Mouse (Mus musculus): ENCODE measurements around the gene Srsf3.

DNA sequence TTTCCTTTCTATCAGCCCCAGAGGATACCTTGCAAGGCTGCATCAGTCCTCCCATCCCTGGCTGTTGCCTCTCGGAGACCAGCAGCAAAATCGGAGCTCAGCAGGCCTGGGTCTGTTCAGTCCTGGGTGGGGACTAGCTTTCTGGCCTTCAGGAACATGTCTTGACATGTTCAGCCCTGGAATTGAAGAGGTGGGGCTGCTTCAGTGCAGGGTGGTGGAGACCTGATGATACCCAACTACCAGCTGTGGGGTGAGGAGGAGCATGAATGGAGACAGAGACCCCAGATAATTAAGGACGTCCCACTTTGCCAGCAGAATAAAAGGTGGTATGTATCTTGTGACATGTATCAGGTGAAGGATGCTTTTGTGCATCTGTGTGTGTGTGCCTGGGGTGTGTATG lies 58.3 kb downstream of the Srsf3 start, which contains the start of gene Cdkn1a:
- no peak for TF ChIP-seq CTCF (IDR thresholded peaks at IDR 0.05; ENCODE audit: low read depth)
- no peak for TF ChIP-seq EP300 (IDR thresholded peaks at IDR 0.05; ENCODE audit: low read depth)

Measured in liver, embryonic 14.5 days (tissue).